Mouse (Mus musculus) embryonic fibroblast, embryonic 13.5 days (primary cell): Measurements from ENCODE around the gene Adh5. TPM values are rescaled to one million over a fixed set of nuclear protein-coding genes. Genes with fewer than 3 reads are reported as not detected.
A peak's percentile ranks its signal among the peaks of the same experiment; 100 is the strongest.

Experiments
- H3K27ac ChIP-seq: 2 replicates; pipeline ENCODE4 v1.5.1; 2012; ENCODE audit warnings: low read length, control low read depth, inconsistent platforms; ENCODE audit not compliant: insufficient read depth
- H3K4me1 ChIP-seq: 2 replicates; pipeline ENCODE4 v1.6.1; 2011; ENCODE audit warnings: low read length; ENCODE audit not compliant: control insufficient read depth, insufficient read depth
- H3K4me3 ChIP-seq: 2 replicates; pipeline ENCODE4 v1.5.1; 2011; ENCODE audit warnings: mild to moderate bottlenecking, control low read depth, low read length; ENCODE audit not compliant: insufficient read depth
- CTCF ChIP-seq: IDR thresholded peaks from 2 replicates; pipeline ENCODE4 v1.5.1; 2011; ENCODE audit warnings: mild to moderate bottlenecking, control low read depth, low read length, moderate library complexity, borderline replicate concordance; ENCODE audit not compliant: insufficient read depth
- POLR2A ChIP-seq: IDR thresholded peaks from 2 replicates; pipeline ENCODE4 v1.6.1; 2011; ENCODE audit warnings: low read depth, mild to moderate bottlenecking, control low read depth, low read length, moderate library complexity
- polyA plus RNA-seq: library from polyadenylated mRNA; stranded (reverse); fragments of >200 nt; gene quantifications from 2 replicates; pipeline ENCODE4 v1.2.4, GENCODE M21; 2011; ENCODE audit warnings: low read depth; ENCODE audit not compliant: missing spikeins, insufficient read length

The Adh5 gene
- polyA plus RNA-seq, 1 experiment, result 124 TPM

GRCm38 (mm10) chr3:138423664-138424063 lies 19.2 kb upstream of the Adh5 start:
- H3K27ac ChIP-seq, result no peak overlapping the region
- no peaks in the 10 kb centered on the region for H3K4me1 ChIP-seq
- no peak overlapping the region for H3K4me3 ChIP-seq
- no peak for TF ChIP-seq POLR2A
- TF ChIP-seq CTCF, result no peak

- Histone ChIP-seq H3K4me3 (no peak overlapping the region), H3K4me1 (no peaks in the 10 kb centered on the region), H3K27ac (no peak overlapping the region)
- no peak for TF ChIP-seq POLR2A
- TF ChIP-seq CTCF, result no peak
These were observed 18.6 kb upstream of the Adh5 start for GRCm38 (mm10) chr3:138424247-138424646.

- Histone ChIP-seq H3K4me3 (no peak overlapping the region), H3K4me1 (no peaks in the 10 kb centered on the region), H3K27ac (no peak overlapping the region)
- TF ChIP-seq CTCF, result no peak
- TF ChIP-seq POLR2A, result no peak
These were observed 12.4 kb upstream of the Adh5 start for GRCm38 (mm10) chr3:138430360-138430976.

- TF ChIP-seq CTCF (no peak), POLR2A (no peak)
- H3K27ac ChIP-seq, result no peak overlapping the region
- no peaks in the 10 kb centered on the region for H3K4me1 ChIP-seq
- no peak overlapping the region for H3K4me3 ChIP-seq
These were observed 11.1 kb upstream of the Adh5 start for GRCm38 (mm10) chr3:138431835-138432234.

GRCm38 (mm10) chr3:138438716-138439115 lies 4.2 kb upstream of the Adh5 start:
- Histone ChIP-seq H3K4me3 (no peak overlapping the region), H3K4me1 (no peaks in the 10 kb centered on the region), H3K27ac (no peak overlapping the region)
- TF ChIP-seq POLR2A (no peak), CTCF (no peak)

GRCm38 (mm10) chr3:138442203-138442602 lies 690 bp upstream of the Adh5 start:
- Histone ChIP-seq H3K4me1 (0 out of 2 replicates have a peak, but pooled peaks cover 2% of the 10 kb centered on the region), H3K4me3 (peak overlapping the region; percentile 88), H3K27ac (peak overlapping the region; percentile 37)
- no peak for TF ChIP-seq POLR2A
- no peak for TF ChIP-seq CTCF

GRCm38 (mm10) chr3:138443465-138443771 lies 525 bp downstream of the Adh5 start:
- no peak for TF ChIP-seq POLR2A
- no peak for TF ChIP-seq CTCF
- H3K4me1 ChIP-seq, result 0 out of 2 replicates have a peak, but pooled peaks cover 2% of the 10 kb centered on the region

GRCm38 (mm10) chr3:138448077-138448860 lies 5.4 kb downstream of the Adh5 start:
- no peak overlapping the region for H3K27ac ChIP-seq
- no peak overlapping the region for H3K4me3 ChIP-seq
- TF ChIP-seq POLR2A, result no peak
- no peak for TF ChIP-seq CTCF
- 0 out of 2 replicates have a peak, but pooled peaks cover 2% of the 10 kb centered on the region for H3K4me1 ChIP-seq

More at GRCm38 (mm10) chr3:138443465-138443771, 525 bp downstream of the Adh5 start:
- Histone ChIP-seq H3K4me3 (peak overlapping the region; percentile 97), H3K27ac (0 out of 2 replicates have a peak overlapping the region, but pooled peaks have one; percentile 16)

- H3K4me3 ChIP-seq, result no peak overlapping the region
- H3K27ac ChIP-seq, result no peak overlapping the region
- TF ChIP-seq POLR2A, result no peak
- no peak for TF ChIP-seq CTCF
- no peaks in the 10 kb centered on the region for H3K4me1 ChIP-seq
These were observed 9.3 kb downstream of the Adh5 start for GRCm38 (mm10) chr3:138452169-138452568.

- Histone ChIP-seq H3K4me3 (no peak overlapping the region), H3K4me1 (no peaks in the 10 kb centered on the region), H3K27ac (peak overlapping the region; percentile 43; the same call in 1 of the 2 replicates)
- TF ChIP-seq POLR2A, result no peak
- TF ChIP-seq CTCF, result no peak
These were observed 11.3 kb downstream of the Adh5 start for GRCm38 (mm10) chr3:138454234-138454633.
